Mouse (Mus musculus) stomach, embryonic 14.5 days (tissue): ENCODE results near the gene Gm17359. TPM values are rescaled to one million over a fixed set of nuclear protein-coding genes. Genes with fewer than 3 reads are reported as not detected.

Experiments used
- ATAC-seq: fragments of 200-750 bp; cut with Nextera tagmentation; 2 replicates; pipeline ENCODE4 v1.8.0; 2017; ENCODE audit warnings: low read depth, moderate TSS enrichment; ENCODE audit not compliant: insufficient number of reproducible peaks, insufficient read depth, low FRiP score
- H3K27ac ChIP-seq: fragments of 300-500 bp; sonication (generic); 2 replicates; pipeline ENCODE4 v1.5.1; 2014; ENCODE audit warnings: mild to moderate bottlenecking, low read length, moderate library complexity, mixed read lengths
- H3K27me3 ChIP-seq: fragments of 300-500 bp; sonication (generic); 2 replicates; pipeline ENCODE4 v1.6.1; 2014; ENCODE audit warnings: low read length, control low read depth, mixed read lengths; ENCODE audit not compliant: control insufficient read depth, insufficient read depth
- H3K36me3 ChIP-seq: fragments of 300-500 bp; sonication (generic); 2 replicates; pipeline ENCODE4 v1.6.1; 2014; ENCODE audit warnings: mild to moderate bottlenecking, control low read depth, low read length, moderate library complexity, mixed read lengths; ENCODE audit not compliant: control insufficient read depth, insufficient read depth
- H3K4me1 ChIP-seq: fragments of 300-500 bp; sonication (generic); 2 replicates; pipeline ENCODE4 v1.6.1; 2014; ENCODE audit warnings: low read length, control low read depth, mixed read lengths; ENCODE audit not compliant: control insufficient read depth, insufficient read depth
- H3K4me2 ChIP-seq: fragments of 300-500 bp; sonication (generic); replicated peaks from 2 replicates; pipeline ENCODE4 v1.6.1; 2014; ENCODE audit warnings: low read depth, low read length, control low read depth
- H3K4me3 ChIP-seq: fragments of 300-500 bp; sonication (generic); 2 replicates; pipeline ENCODE4 v1.5.1; 2014; ENCODE audit warnings: low read depth, low read length, control low read depth
- H3K9ac ChIP-seq: fragments of 300-500 bp; sonication (generic); replicated peaks from 2 replicates; pipeline ENCODE4 v1.6.1; 2014; ENCODE audit warnings: low read depth, mild to moderate bottlenecking, control low read depth, low read length, moderate library complexity, mixed read lengths
- H3K9me3 ChIP-seq: fragments of 300-500 bp; sonication (generic); 2 replicates; pipeline ENCODE4 v1.6.1; 2016; ENCODE audit warnings: low read depth, low read length, control low read depth; ENCODE audit not compliant: control insufficient read depth
- WGBS: fragments of 180-500 bp; shearing (Covaris S2); extraction: QIAGEN DNeasy Blood & Tissue Kit; methylation state at CpG from one replicate; pipeline ENCODE4 v1.1.7; 2014; 5-methylcytosine and 5-hydroxymethylcytosine counted together
- polyA plus RNA-seq: library from polyadenylated mRNA; unstranded; fragments of >200 nt; fragmentation: Nextera tagmentation; extraction: Ambion mirVana; gene quantifications from 2 replicates; pipeline ENCODE4 v1.2.1, GENCODE M21; 2014

Gm17359 gene
- not detected in 2 replicates for polyA plus RNA-seq

DNA sequence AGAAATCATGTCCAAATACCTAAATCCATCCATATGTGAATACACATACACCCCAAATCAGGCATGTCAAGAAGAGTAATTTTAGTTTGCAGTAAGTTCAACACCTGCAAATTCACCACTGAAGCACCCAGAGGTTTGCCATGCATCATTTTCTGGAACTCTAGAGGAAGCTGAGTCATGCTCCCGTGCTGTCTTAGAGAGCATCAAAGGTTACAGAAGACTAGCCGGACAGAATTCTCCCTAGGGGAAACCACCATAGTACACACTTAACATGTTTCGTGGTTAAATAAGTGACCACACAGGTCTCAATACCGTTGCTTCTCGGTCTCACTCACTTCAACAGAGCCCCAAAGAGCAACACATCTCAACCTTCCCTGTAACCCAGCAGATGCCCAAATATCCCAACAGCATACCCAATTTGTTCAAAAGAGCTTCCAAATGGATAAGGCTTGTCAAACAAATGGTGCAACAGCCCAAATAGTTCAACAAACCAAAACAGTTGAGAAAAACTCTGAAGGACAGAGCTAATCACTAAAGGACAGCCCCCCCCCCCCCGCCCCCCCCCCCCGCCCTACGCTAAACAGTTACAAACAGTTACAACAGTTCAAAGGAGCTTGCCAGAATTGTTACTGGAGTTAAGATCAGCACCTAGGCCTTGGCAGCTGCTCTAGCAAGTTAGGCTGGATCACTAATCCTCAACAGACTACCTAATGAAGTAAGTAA is at the start of gene Gm17359:
TSS of gene Gm17359 (plus strand) at position 618 of the 723 bp plus-strand sequence.
- H3K27ac ChIP-seq = no peak within 1 kb of the TSS
- no peaks in the 10 kb centered on the region for H3K4me1 ChIP-seq
- no peak within 1 kb of the TSS for H3K4me2 ChIP-seq
- no peaks in the 10 kb centered on the region for H3K9me3 ChIP-seq
- WGBS = 71% methylated on average over 5 of the region's 8 CpGs
- H3K9ac ChIP-seq = no peak within 1 kb of the TSS
- no peak within 1 kb of the TSS for H3K4me3 ChIP-seq
- H3K36me3 ChIP-seq = no peaks in the 10 kb centered on the region
- ATAC-seq = no peak
- H3K27me3 ChIP-seq = no peaks in the 10 kb centered on the region

DNA sequence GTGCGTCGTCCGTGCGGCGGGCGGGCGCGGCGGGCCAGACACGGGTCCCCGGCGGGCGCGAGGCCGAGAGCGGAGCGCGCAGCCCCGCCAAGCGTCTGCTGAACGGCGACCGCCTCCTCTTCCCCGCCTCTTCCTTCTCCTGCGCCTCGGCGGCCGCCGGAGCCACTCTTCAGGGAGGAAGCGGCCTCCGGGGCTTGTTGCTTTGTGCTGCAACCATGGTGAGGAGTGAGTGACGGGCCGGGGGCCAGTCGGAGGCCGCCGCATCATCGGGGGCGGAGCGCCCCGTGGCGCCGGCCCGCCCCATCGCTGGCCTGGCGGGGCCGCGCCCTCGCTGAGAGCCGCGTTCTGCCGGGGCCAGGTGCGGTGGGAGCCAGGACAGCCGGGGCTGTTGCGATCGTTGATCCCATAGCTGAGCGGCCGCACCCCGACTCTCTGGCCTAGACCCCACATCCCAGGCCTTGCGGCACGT is 49.3 kb upstream of the Gm17359 start:
- Histone ChIP-seq H3K27me3 (no peaks in the 10 kb centered on the region), H3K9me3 (no peaks in the 10 kb centered on the region), H3K27ac (peak overlapping the region; percentile 97), H3K9ac (peak overlapping the region; percentile 85), H3K4me3 (peak overlapping the region; percentile 94), H3K36me3 (no peaks in the 10 kb centered on the region), H3K4me1 (peaks cover 24% of the 10 kb centered on the region), H3K4me2 (peak overlapping the region; percentile 76)
- ATAC-seq = peak; percentile 96
- WGBS = under 1% methylated on average over 54 of the region's 60 CpGs

DNA sequence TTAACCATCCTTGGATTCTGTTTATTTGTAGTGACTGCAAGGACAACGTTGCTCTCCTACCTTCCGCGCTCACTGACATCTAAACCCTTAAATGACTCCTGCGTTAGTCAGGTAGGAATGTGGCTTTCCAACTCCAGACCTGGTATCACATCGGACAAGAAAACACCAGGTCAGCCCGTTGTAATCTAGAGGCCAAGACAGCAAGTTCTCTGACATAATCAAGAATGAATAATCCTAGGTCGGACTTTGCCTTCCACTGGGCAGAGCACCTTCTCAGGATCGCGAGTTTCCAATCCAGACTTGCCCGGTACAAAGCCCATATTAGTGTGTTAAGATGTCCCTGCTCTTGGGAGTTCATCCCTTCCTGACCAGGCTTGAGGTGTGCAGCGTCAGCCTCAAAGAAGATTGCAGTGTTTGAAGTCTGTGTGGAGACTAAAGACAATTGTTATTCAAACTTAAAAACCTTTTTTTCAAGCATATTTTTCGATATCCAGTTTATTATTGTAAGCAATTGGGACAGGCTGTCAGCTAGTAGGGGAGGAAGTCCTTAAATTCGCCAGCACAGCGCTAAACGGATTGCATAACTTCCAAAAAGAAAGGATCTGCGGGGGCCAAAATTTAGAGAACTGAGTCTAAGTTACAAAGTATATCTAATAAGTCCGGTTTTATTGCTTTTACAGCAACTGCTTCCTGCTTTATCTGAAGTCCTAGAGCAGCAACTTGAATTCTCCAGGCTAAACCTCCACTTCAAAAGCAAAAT is 48.6 kb upstream of the Gm17359 start:
- Histone ChIP-seq H3K9ac (peak overlapping the region; percentile 85), H3K36me3 (no peaks in the 10 kb centered on the region), H3K27ac (no peak overlapping the region; the same call in 1 of the 2 replicates), H3K4me1 (peaks cover 24% of the 10 kb centered on the region), H3K4me3 (peak overlapping the region; percentile 94), H3K4me2 (peak overlapping the region; percentile 59), H3K9me3 (no peaks in the 10 kb centered on the region), H3K27me3 (no peaks in the 10 kb centered on the region)
- 16% methylated on average over 17 of the region's 17 CpGs for WGBS
- ATAC-seq = no peak

DNA sequence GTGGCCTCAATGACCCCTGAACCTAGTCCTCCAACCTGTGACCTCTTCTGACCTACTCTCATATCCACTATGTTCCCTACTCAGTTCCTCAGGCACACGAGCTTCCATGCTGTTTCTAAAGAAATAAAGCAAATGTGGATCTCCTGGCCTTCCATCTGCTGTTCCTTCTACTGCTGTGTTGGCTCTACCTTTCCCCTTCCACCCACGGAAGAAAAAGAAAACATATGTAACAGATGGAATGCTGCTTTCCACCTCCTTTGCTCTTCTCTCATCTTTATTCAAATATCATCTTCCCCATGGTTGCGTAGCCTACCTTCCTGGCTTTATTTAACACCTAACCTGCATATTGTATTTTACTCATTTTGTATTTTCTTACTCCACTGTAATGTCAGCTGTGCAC is 47.4 kb upstream of the Gm17359 start:
- H3K4me1 ChIP-seq = peaks cover 14% of the 10 kb centered on the region
- H3K27me3 ChIP-seq = no peaks in the 10 kb centered on the region
- no peak overlapping the region for H3K9ac ChIP-seq
- H3K9me3 ChIP-seq = no peaks in the 10 kb centered on the region
- no peak for ATAC-seq
- H3K36me3 ChIP-seq = no peaks in the 10 kb centered on the region
- H3K4me3 ChIP-seq = no peak overlapping the region
- no peak overlapping the region for H3K27ac ChIP-seq
- WGBS = 75% methylated on average over 3 of the region's 3 CpGs
- H3K4me2 ChIP-seq = no peak overlapping the region

DNA sequence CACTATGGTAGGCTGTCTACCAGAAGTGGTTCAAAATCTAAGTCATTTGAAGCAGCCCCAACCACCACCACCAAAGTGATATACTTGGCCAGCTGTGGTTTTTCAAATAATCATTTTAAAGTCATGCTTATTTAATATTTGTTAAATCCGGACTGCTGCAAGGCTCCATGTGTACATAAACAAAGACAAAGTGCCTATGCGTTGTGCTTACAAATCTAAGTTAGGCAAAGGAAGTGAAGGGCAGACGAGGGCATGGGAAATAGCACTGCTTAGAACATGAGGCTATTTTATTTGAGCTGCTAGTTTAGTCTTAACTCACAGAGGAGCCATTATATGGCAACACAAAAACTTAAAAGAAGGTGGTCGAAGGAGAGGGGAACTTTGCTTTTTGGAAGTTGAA is 43.4 kb upstream of the Gm17359 start:
- Histone ChIP-seq H3K27ac (no peak overlapping the region), H3K4me2 (no peak overlapping the region), H3K9me3 (no peaks in the 10 kb centered on the region), H3K4me3 (no peak overlapping the region), H3K4me1 (no peaks in the 10 kb centered on the region), H3K27me3 (no peaks in the 10 kb centered on the region), H3K9ac (no peak overlapping the region), H3K36me3 (no peaks in the 10 kb centered on the region)
- WGBS = 25% methylated on average over 4 of the region's 4 CpGs
- ATAC-seq = no peak

DNA sequence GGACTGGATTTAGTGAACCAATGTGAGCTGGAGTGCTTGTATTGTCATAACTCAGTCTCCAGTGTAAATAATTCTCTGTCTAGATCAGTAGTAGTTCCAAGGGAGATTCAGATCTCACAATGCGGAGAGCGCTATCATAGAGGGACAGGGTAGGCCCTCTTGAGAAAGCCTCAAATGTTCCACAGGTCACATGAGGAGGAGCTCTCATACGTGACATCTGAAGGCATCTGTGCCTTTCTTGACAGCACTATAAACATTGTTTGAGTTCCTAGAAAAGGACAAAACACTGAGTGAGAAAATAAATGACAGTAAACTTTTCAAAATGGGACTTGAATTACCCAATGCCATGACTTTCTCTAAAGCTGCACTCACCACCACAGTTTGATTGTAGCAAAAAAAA is 41.8 kb upstream of the Gm17359 start:
- ATAC-seq = no peak
- no peak overlapping the region for H3K4me2 ChIP-seq
- WGBS = 82% methylated on average over 3 of the region's 3 CpGs

DNA sequence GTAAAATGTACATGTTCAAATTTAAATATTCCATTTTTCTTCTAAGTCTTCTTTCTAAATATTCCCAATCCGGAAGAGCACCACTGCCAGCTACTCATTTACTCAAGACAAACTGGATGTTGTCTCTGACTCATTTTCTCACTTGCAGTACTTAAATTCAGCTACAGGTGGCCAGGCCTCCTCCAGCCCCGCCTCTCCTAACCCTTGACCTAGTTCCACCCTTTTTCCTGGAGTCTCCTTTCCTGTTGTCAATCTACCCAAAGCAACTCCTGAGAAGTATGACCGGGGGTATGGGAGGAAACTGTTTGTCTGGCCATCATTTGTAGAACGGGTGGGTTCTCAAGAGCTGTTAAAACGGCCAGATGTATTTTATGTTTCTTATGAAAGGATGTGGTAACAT is 40.4 kb upstream of the Gm17359 start:
- no peak for ATAC-seq
- no peak overlapping the region for H3K4me3 ChIP-seq
- no peak overlapping the region for H3K4me2 ChIP-seq
- 54% methylated on average over 5 of the region's 5 CpGs for WGBS
- no peak overlapping the region for H3K27ac ChIP-seq
- no peaks in the 10 kb centered on the region for H3K9me3 ChIP-seq
- no peaks in the 10 kb centered on the region for H3K27me3 ChIP-seq
- no peaks in the 10 kb centered on the region for H3K36me3 ChIP-seq
- H3K4me1 ChIP-seq = no peaks in the 10 kb centered on the region
- H3K9ac ChIP-seq = no peak overlapping the region

More for the DNA sequence above, 41.8 kb upstream of the Gm17359 start:
- H3K9me3 ChIP-seq = no peaks in the 10 kb centered on the region
- no peaks in the 10 kb centered on the region for H3K4me1 ChIP-seq
- no peak overlapping the region for H3K4me3 ChIP-seq
- no peaks in the 10 kb centered on the region for H3K36me3 ChIP-seq
- H3K27me3 ChIP-seq = no peaks in the 10 kb centered on the region
- no peak overlapping the region for H3K9ac ChIP-seq
- no peak overlapping the region for H3K27ac ChIP-seq

DNA sequence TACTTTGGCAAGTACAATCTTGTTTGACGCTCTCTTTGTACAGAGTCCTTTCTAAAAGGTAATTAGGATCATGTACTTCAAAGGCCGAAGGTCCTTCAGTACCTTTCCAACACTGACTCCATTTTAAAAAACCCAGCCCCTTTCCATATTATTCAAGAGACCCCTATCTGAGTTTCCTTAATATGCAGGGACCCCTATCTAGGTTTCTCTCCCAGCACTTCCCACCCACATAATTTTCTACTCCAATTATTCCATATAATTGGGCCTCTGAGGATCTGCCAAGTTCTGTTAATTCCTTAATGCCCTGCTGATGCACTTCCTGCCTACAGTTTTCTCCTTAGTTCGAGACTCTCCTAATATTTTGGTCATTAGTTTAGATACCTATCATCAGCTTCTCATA is 39.9 kb upstream of the Gm17359 start:
- H3K9me3 ChIP-seq = no peaks in the 10 kb centered on the region
- H3K36me3 ChIP-seq = no peaks in the 10 kb centered on the region
- 77% methylated on average over 3 of the region's 3 CpGs for WGBS
- H3K27me3 ChIP-seq = no peaks in the 10 kb centered on the region
- H3K27ac ChIP-seq = no peak overlapping the region
- H3K9ac ChIP-seq = no peak overlapping the region
- H3K4me3 ChIP-seq = no peak overlapping the region
- H3K4me1 ChIP-seq = no peaks in the 10 kb centered on the region
- H3K4me2 ChIP-seq = no peak overlapping the region
- no peak for ATAC-seq
